Mouse (Mus musculus) embryo, embryonic 10.5 days (tissue): Measurements from ENCODE around the gene Ampd3.

Experiments used
- DNase-seq: peaks from one replicate; pipeline ENCODE4 v3.0.0-alpha.2; 2015; ENCODE audit warnings: low spot score

Gene Ampd3

DNA sequence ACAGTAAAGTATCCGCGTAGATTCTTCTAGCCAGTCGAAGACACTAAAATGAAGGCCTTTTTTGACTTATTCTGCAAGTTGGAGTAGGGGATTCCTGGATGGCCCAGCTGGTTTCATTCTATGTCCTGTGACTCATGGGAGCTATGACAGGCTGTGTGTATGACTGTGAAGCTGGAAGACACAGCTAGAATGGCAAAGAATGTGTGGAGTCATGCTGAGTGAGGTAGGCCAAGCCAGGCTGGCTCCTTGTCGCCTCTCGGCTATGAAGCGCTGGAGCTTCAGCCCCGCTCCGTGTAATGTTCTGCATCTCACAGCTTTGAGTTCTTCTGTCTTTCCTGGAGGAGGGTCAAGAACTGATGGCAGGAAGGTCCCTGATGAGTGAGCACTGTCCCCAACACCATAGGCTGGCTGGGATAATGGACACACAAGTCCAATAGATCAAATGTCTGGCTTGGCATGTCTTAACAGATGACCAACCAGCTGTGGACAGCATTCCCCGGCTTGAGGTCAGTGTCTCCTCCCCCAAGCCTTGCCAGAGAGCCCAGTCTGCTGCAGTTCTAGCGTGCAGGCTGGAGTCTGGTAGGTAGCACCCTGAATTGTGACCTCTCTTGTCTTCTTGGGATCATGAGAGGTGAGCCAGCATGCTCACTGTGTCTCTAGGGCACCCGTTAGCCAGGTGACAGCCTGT is 29.9 kb downstream of the Ampd3 start:
- no peak for DNase-seq

GRCm38 (mm10) chr7:110801028-110801427 is 33.0 kb downstream of the Ampd3 start:
- peak; percentile 90 for DNase-seq

DNA sequence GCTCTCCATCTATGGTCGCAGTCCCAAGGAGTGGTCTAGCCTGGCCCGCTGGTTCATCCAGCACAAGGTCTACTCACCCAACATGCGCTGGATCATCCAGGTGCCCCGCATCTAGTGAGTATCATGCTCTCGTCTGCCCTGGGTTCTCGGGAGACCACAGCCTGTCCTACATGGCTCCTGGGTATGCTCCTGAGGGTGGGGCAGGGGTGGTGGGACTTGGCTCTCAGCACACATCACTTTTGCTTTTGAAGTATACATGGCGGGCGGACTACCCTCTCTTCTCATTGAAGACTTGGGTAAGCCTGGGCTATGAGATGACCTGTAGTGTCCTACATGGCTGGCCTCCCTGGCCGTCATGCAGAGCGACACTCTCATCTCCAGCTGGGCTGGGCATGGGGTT is 35.1 kb downstream of the Ampd3 start:
- no peak for DNase-seq

DNA sequence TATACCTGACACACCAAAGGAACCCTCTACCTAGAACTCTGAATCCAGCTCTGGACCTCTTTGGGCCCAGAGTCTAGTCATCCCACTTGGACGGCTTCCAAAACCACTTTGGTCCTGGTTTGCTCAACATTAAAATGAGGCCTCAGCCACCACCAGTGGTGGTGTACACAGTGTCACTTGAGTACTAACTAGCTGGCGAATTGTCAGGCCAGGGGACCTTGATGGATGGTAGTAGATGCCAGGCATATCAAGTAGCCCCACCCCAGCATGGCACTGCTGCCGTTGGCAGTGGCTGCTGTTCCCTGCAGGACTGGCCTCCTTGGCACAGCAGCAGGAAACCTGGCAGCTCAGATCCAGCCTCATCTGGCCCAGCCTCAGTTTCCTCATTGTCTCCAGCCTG is 36.3 kb downstream of the Ampd3 start:
- no peak for DNase-seq

DNA sequence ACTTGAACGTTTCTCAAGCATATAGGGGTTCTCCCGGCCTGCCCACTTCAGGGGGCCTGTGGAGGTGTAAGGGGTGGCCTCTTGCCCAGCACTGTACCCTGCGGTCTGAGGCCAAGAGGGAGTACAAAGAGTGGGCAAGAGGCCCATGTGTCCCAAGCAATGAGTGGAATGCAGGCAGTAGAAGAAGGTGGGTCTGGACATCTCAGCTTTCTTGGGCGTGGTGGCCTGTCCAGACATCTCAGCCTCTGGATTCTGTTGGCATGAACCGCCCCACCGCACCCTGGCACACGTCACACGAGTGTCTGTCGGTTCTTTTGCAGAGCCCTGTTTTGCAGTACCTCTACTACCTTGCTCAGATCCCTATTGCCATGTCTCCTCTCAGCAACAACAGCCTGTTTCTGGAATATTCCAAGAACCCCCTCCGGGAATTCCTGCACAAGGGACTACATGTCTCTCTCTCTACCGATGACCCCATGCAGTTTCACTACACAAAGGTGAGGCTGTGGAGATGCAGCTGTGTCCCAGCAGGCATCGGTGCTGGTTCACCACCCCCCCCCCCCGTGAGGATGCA is 39.5 kb downstream of the Ampd3 start:
- DNase-seq, result no peak

DNA sequence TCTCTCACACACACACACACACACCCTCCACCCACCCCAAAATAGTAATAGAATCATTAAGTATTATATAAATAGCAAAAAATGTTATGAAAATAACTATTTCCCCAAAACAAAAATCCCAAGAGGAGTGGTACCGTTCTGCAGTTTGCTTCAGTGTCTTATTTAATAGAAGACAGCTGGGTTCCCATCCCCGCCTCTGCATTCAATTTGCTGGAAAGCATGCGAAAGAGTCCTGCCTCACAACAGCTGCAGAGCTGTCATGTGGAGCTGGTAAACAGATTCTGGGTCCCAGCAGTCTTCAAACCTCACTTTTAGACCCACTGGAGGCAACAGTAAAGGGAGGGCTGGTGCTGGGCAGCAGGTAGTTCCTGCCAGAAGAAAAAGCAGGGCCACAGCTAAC is 41.0 kb downstream of the Ampd3 start:
- no peak for DNase-seq

DNA sequence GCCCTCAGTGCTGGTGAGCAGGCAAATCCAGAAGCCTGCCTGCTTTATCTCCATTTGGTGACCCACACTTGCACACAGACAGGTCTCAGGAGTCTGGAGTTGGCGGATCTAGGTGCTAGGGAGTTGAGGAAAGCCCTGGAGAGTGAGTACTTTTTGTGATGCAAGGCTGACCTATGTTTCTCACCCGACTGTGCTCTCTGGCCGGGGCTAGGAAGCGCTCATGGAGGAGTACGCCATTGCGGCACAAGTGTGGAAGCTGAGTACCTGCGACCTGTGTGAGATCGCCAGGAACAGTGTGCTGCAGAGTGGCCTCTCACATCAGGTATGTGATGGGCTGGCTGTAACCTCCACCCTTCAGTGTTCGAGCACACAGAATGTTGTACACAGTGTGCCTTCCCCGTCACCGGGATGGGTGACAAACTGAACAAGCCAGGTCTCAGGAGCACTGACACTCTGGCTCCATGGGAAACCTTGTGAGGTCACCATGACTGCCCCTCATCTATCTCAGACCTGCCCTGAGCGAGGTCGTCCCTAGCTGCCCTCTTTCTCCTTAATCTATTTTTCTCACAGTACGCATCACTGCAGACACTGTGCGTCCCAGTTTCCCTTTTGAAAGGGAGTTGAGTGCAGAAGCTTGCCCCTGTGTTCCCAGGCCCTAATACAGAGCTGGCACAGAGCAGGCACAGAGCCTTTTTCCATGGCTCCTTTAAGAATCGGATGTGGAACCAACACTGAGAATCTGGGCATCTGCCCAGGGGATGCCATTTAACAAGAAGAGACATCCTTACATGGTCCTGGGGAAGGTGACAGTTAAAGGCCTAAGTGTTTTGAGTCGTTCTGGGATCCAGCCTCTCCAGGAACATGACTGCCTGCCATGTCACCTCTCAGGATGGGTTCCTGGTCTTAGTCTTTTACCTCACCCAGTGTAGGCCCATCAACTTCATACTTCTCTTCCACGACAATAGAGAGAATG is 41.9 kb downstream of the Ampd3 start:
- DNase-seq, result no peak

- DNase-seq, result no peak
Measured at GRCm38 (mm10) chr7:110810995-110811394, 43.0 kb downstream of the Ampd3 start.

GRCm38 (mm10) chr7:110811529-110811928 is 43.5 kb downstream of the Ampd3 start:
- no peak for DNase-seq

DNA sequence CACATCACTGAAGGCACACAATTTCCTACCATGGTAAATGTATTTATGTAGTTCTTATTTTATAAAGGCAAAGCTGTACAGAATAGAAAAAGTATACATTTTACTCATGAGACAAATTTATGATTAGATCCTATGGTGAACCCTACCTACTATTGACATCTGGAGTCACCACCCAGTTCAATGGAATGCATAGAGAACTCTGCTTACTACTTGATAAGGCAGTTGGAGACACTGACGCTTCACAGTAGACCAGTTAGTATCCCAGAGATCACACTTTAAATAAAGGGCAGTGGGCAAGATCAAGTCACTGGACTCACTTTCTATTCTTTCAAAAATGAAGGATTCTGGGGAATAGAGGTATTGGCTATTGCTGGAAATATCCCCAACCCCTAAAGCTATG is 46.0 kb downstream of the Ampd3 start:
- DNase-seq, result no peak

DNA sequence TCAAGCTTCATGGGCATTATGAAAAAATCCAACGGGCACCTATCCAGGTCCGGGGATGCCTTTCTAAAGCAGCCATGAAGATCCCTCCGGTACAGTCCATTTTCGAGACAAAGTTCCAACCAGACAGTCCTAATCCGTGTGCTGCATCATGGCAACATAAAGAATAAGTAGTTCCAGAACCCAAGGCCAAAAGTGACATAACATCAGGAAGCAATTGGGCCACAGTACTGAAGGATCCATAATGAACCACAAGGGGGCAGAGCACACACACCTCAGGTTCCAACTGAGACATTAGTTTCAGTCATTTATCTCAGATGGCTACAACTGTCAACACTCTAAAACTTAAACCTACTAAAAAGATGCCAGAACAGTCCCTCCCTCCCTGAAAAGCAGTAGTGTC is 48.0 kb downstream of the Ampd3 start:
- peak; percentile 80 for DNase-seq

DNA sequence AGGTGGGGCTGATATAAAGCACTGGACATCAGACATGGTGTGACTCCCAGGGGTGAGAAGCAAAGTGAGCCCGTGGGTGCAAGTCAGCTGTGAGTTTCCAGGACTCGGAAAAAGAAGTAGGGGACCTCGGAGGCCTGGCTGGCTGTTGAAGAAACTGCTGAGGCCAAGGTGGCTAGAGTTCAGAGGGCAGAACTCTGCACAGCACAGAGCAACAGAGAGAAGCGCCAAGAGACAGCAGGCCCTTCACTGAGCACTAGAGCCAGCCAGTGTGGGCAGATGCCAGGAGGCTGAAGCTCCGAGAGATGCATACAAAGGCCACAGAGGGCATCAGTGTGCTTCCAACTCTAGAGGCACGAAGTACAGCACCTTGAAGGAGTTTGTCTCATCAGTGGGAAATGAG is 50.2 kb downstream of the Ampd3 start:
- no peak for DNase-seq

GRCm38 (mm10) chr7:110818787-110819350 is 50.9 kb downstream of the Ampd3 start:
- DNase-seq, result no peak

GRCm38 (mm10) chr7:110821068-110821467 is 53.1 kb downstream of the Ampd3 start:
- DNase-seq, result peak; percentile 53

DNA sequence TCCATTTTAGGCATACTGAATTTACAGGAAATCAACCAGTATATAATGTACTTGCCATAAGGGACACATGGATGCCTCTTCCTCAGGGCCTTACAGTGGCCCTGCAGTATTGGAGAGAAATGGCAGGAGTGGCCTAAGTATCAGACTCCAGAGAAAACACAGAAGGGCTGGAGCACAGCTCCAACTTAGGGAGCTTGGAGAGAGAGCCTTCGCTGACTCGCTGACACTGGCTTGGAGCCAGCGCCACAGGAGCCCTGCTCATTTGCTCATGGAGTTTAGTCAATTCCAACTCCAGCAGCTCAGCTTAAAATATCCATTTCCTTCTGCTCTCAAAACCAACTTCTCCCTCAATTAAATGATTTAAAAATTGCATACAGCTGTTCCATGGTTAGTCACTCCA is 53.6 kb downstream of the Ampd3 start:
- DNase-seq, result no peak

GRCm38 (mm10) chr7:110822055-110822454 is 54.0 kb downstream of the Ampd3 start:
- DNase-seq, result no peak

GRCm38 (mm10) chr7:110823076-110823475 is 55.1 kb downstream of the Ampd3 start:
- DNase-seq, result no peak

GRCm38 (mm10) chr7:110823593-110823992 is 55.6 kb downstream of the Ampd3 start:
- no peak for DNase-seq

- no peak for DNase-seq
Measured at GRCm38 (mm10) chr7:110823995-110824953, 56.3 kb downstream of the Ampd3 start.

GRCm38 (mm10) chr7:110833024-110833423 is 65.0 kb downstream of the Ampd3 start:
- DNase-seq, result no peak

GRCm38 (mm10) chr7:110834018-110834417 is 66.0 kb downstream of the Ampd3 start:
- no peak for DNase-seq
